Mouse (Mus musculus): ENCODE data around the gene Ppp1r3d.

- TF ChIP-seq CTCF (IDR thresholded peaks at IDR 0.05; ENCODE audit: borderline replicate concordance, extremely low read depth, insufficient read depth, insufficient read length): no peak
- TF ChIP-seq POLR2A (IDR thresholded peaks at IDR 0.05; ENCODE audit: borderline replicate concordance, extremely low read depth, insufficient read depth, insufficient read length, poor library complexity, severe bottlenecking): no peak
Measured at GRCm38 (mm10) chr2:178450961-178451360, 36.7 kb upstream of the Ppp1r3d start.

All from brain, embryonic 14.5 days (tissue).